Mouse (Mus musculus) limb, embryonic 13.5 days (tissue): ENCODE results near the gene Zfp341. TPM values are rescaled to one million over a fixed set of nuclear protein-coding genes. Genes with fewer than 3 reads are reported as not detected.

Source experiments
- ATAC-seq: fragments of 200-750 bp; cut with Nextera tagmentation; 2 replicates; pipeline ENCODE4 v1.8.0; 2017; ENCODE audit warnings: low read depth, moderate number of reproducible peaks, moderate TSS enrichment; ENCODE audit not compliant: low FRiP score
- H3K27ac ChIP-seq: fragments of 300-500 bp; sonication (generic); 2 replicates; pipeline ENCODE4 v1.5.1; 2015; ENCODE audit warnings: inconsistent platforms, mild to moderate bottlenecking, moderate library complexity
- H3K27me3 ChIP-seq: fragments of 300-500 bp; sonication (generic); 2 replicates; pipeline ENCODE4 v1.6.1; 2015; ENCODE audit warnings: mild to moderate bottlenecking, inconsistent platforms
- H3K36me3 ChIP-seq: fragments of 300-500 bp; sonication (generic); 2 replicates; pipeline ENCODE4 v1.6.1; 2015; ENCODE audit warnings: inconsistent platforms, mild to moderate bottlenecking, moderate library complexity
- H3K4me1 ChIP-seq: fragments of 300-500 bp; sonication (generic); 2 replicates; pipeline ENCODE4 v1.6.1; 2015; ENCODE audit warnings: inconsistent platforms
- H3K4me2 ChIP-seq: fragments of 300-500 bp; sonication (generic); replicated peaks from 2 replicates; pipeline ENCODE4 v1.6.1; 2015; ENCODE audit warnings: inconsistent platforms, mild to moderate bottlenecking, moderate library complexity
- H3K4me3 ChIP-seq: fragments of 300-500 bp; sonication (generic); 2 replicates; pipeline ENCODE4 v1.5.1; 2015; ENCODE audit warnings: moderate library complexity, mild to moderate bottlenecking, inconsistent platforms
- H3K9ac ChIP-seq: fragments of 300-500 bp; sonication (generic); 2 replicates; pipeline ENCODE4 v1.6.1; 2015; ENCODE audit warnings: mild to moderate bottlenecking, inconsistent platforms
- H3K9me3 ChIP-seq: fragments of 300-500 bp; sonication (generic); 2 replicates; pipeline ENCODE4 v1.6.1; 2016; ENCODE audit warnings: inconsistent platforms
- WGBS: fragments of 180-500 bp; shearing (Covaris S2); methylation state at CpG from one replicate; pipeline ENCODE4 v1.1.7; 2015; 5-methylcytosine and 5-hydroxymethylcytosine counted together
- polyA plus RNA-seq: library from polyadenylated mRNA; unstranded; fragments of >200 nt; fragmentation: Nextera tagmentation; extraction: Ambion mirVana; gene quantifications from 2 replicates; pipeline ENCODE4 v1.2.1, GENCODE M21; 2015

Zfp341 gene
- polyA plus RNA-seq, 1 experiment from 2014 or later = 1.1 TPM

DNA sequence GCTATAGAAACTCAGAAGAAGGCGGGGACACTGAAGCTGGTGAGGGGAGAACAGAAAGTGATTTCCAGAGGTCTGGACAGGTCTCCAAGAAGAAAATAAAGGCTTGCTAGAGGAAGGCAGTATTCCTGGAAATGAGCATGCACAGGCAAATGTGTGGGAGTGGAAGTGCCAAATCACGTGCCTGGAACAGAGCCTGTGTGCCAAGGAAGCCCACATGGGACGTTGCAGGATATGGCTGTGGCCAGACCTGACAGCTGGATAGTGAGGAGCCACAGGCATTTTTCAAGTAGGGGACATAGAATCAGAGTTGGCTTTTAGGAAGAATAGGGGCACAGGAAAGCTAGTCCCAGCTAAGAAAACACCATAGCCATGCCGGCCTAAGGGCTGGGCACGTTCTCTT, 17.3 kb upstream of the Zfp341 start:
- Histone ChIP-seq H3K4me3 (no peak overlapping the region), H3K4me2 (no peak overlapping the region), H3K27me3 (no peaks in the 10 kb centered on the region), H3K4me1 (no peaks in the 10 kb centered on the region), H3K36me3 (peaks cover 29% of the 10 kb centered on the region), H3K9me3 (no peaks in the 10 kb centered on the region), H3K27ac (no peak overlapping the region), H3K9ac (no peak overlapping the region)
- 81% methylated on average over 5 of the region's 5 CpGs for WGBS
- no peak for ATAC-seq

DNA sequence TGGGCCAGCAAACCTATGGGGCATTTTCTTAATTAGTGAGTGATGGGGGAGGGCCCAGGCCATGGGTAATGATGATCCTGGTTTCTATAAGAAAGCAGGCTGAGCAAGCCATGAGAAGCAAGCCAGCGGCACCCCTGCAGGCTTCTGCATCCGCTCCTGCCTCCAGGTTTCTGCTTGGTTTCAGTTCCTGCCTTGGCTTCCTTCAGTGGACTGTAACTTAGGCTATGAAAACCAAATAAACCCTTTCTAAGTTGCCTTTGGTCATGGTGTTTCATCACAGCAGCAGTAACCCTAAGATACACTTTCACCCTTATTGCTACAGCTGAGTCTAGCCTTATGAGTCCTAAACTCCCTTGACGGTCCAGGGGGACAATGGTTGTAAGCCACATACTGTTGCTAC, 15.7 kb upstream of the Zfp341 start:
- H3K36me3 ChIP-seq = peaks cover 28% of the 10 kb centered on the region
- H3K9ac ChIP-seq = no peak overlapping the region
- H3K4me1 ChIP-seq = no peaks in the 10 kb centered on the region
- no peaks in the 10 kb centered on the region for H3K27me3 ChIP-seq
- no peak for ATAC-seq
- whole genome bisulfite sequencing = 89% methylated on average over 3 of the region's 3 CpGs
- H3K4me2 ChIP-seq = no peak overlapping the region
- no peak overlapping the region for H3K4me3 ChIP-seq
- H3K9me3 ChIP-seq = no peaks in the 10 kb centered on the region
- no peak overlapping the region for H3K27ac ChIP-seq

DNA sequence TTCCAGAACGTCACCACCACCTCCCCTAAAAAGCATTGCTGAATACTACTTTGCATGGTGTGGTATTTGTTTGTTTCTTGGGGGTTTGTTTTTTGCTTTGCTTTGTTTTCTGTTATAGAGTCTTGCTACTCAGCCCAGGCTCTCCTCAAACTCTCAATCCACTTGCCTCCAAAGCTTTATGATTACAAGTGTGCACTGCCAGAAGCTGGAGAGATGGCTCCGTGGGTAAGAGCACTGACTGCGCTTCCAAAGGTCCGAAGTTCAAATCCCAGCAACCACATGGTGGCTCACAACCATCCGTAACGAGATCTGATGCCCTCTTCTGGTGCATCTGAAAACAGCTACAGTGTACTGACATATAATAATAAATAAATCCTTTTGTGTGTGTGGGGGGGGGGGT, 12.5 kb upstream of the Zfp341 start:
- Histone ChIP-seq H3K9me3 (no peaks in the 10 kb centered on the region), H3K4me2 (no peak overlapping the region), H3K27ac (no peak overlapping the region), H3K4me1 (peaks cover 12% of the 10 kb centered on the region), H3K36me3 (peaks cover 3% of the 10 kb centered on the region; the same call in 1 of the 2 replicates), H3K9ac (no peak overlapping the region), H3K4me3 (no peak overlapping the region), H3K27me3 (0 out of 2 replicates have a peak, but pooled peaks cover under 1% of the 10 kb centered on the region)
- ATAC-seq = no peak
- 69% methylated on average over 6 of the region's 6 CpGs for WGBS

DNA sequence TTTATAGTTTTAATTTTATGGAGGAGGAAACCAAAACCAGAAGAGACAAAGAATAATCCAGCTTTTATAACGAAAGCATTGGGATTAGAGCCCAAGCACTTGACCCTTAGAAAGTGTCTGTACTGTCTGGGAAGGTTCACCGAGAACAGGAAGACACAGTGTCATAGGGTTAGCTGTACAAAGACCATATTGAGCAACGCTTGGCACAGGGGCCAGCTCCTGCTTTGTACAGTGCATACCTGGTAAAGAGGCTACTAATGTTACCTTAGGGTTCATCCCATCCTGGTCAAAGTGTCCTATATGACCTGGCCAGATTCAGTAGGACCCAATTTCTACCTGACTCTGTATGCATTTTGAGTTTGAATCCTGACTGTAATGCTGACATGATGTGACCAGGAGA, 11.8 kb upstream of the Zfp341 start:
- H3K27me3 ChIP-seq = 0 out of 2 replicates have a peak, but pooled peaks cover 4% of the 10 kb centered on the region
- no peaks in the 10 kb centered on the region for H3K36me3 ChIP-seq
- H3K4me2 ChIP-seq = no peak overlapping the region
- H3K27ac ChIP-seq = no peak overlapping the region
- 82% methylated on average over 3 of the region's 3 CpGs for WGBS
- H3K4me3 ChIP-seq = no peak overlapping the region
- ATAC-seq = no peak
- H3K4me1 ChIP-seq = peaks cover 12% of the 10 kb centered on the region
- no peaks in the 10 kb centered on the region for H3K9me3 ChIP-seq
- no peak overlapping the region for H3K9ac ChIP-seq

DNA sequence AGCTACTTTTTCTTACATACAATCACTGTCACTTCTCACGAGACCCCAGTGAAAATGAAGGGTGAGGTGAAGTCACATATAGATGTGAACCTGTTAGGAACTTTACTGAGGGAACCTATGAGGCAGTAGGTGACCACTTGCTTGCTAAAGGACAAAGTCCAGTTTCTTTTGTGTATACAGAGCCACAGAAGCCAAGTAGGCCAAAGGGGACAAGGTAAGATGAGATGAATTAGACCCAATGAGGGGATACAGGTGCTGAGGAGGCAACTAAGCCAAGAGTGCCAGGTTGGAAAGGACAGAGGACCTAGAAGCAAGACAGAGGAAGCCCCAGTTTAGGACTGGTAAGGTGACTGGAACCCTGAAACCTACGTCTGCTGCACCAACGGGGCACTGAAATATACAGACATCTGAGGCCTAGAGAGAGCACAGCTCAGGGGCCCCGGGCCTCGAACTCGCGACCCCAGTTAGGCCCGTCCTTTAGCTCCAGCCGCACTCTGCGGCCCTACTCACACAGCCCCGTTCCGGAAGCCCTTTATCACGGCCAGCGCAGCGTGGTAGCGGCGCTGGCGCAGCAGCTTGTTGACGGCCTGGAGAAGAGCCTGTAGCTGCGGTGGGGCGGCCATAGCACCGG, 10.0 kb upstream of the Zfp341 start:
- Histone ChIP-seq H3K36me3 (no peaks in the 10 kb centered on the region), H3K27me3 (0 out of 2 replicates have a peak, but pooled peaks cover 4% of the 10 kb centered on the region), H3K4me3 (peak overlapping the region; percentile 81), H3K4me2 (peak overlapping the region; percentile 84), H3K4me1 (peaks cover 12% of the 10 kb centered on the region), H3K27ac (no peak overlapping the region), H3K9ac (peak overlapping the region; percentile 85), H3K9me3 (no peaks in the 10 kb centered on the region)
- WGBS = 18% methylated on average over 22 of the region's 22 CpGs
- ATAC-seq = no peak; the same call in 1 of the 2 replicates

DNA sequence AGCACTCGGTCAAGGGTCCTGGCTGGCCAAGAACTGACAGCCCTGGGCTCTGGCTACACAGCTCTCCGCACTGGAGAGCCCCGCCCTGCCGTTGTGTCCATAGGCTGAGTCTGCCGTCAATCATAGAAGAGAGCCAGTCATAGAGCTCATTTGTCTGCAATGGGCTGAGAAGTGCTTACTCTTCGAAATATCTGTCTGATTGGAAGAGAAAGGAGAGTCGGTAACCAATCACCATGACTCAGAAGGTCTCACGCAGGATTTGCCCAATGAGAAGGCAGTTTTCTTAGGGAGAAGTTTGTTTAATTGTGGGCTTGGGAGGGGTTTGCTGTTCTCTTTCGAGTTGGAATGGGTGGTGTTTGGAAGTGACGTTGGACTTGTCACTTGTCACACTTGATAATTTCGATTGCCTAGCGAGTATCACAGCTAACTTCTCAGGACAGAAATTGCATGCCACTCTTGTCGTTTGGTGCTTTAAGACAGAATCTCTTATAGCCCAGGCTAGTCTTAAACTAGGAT, 9.4 kb upstream of the Zfp341 start, which contains the start of gene Pxmp4:
Gene Pxmp4 (minus strand): TSS at position 71 of the 516 bp plus-strand sequence.
- H3K9me3 ChIP-seq = no peaks in the 10 kb centered on the region
- no peaks in the 10 kb centered on the region for H3K36me3 ChIP-seq
- peak; percentile 100 for ATAC-seq
- 0 out of 2 replicates have a peak, but pooled peaks cover 4% of the 10 kb centered on the region for H3K27me3 ChIP-seq
- H3K9ac ChIP-seq = peak within 1 kb of the TSS; percentile 85
- peaks cover 12% of the 10 kb centered on the region for H3K4me1 ChIP-seq
- WGBS = under 1% methylated on average over 13 of the region's 13 CpGs
- H3K4me3 ChIP-seq = peak within 1 kb of the TSS; percentile 81
- no peak within 1 kb of the TSS for H3K27ac ChIP-seq
- peak within 1 kb of the TSS; percentile 84 for H3K4me2 ChIP-seq

DNA sequence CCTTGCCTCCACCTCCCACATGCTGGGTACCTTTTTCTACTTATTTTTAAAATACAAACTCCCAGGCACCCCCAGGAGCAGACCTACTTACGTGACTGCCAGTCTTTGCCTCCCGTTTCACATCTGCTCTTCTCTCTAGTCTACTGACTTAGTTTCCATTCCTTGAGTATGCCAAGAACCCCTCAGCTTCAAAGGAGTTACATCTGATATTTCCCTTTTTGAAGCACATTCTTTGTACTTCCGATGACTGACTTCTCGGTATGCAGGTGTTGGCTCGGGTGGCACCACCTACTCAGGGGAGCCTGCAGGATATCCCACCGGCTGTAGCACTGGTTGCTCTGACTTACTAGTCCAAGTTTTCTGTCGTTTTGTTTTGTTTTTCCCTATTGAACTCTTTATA, 8.9 kb upstream of the Zfp341 start:
- Histone ChIP-seq H3K9ac (0 out of 2 replicates have a peak overlapping the region, but pooled peaks have one; percentile 31), H3K4me2 (peak overlapping the region; percentile 84), H3K27ac (no peak overlapping the region), H3K36me3 (no peaks in the 10 kb centered on the region), H3K9me3 (no peaks in the 10 kb centered on the region), H3K4me3 (peak overlapping the region; percentile 81), H3K27me3 (0 out of 2 replicates have a peak, but pooled peaks cover 6% of the 10 kb centered on the region), H3K4me1 (peaks cover 12% of the 10 kb centered on the region)
- WGBS = 33% methylated on average over 7 of the region's 7 CpGs
- no peak for ATAC-seq

DNA sequence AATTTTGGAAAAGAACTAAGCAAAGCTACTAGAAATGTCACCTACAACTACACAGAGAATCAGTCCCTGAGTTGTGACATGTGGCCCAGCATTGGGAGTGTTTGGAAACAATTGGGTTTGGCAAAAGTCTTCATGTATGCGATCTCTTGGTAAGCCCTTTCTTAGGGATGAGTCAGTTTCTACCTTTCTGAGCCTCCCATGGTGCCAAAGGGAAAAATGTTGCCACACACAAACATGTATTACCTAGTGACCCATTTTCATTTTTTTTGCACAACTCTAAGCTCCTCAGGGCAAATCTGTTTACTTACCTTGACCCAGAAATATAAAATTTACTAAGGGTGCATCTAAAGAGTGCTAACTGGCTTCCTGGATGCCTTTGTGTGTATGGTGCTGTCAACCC, 6.1 kb upstream of the Zfp341 start:
- H3K4me3 ChIP-seq = no peak overlapping the region

DNA sequence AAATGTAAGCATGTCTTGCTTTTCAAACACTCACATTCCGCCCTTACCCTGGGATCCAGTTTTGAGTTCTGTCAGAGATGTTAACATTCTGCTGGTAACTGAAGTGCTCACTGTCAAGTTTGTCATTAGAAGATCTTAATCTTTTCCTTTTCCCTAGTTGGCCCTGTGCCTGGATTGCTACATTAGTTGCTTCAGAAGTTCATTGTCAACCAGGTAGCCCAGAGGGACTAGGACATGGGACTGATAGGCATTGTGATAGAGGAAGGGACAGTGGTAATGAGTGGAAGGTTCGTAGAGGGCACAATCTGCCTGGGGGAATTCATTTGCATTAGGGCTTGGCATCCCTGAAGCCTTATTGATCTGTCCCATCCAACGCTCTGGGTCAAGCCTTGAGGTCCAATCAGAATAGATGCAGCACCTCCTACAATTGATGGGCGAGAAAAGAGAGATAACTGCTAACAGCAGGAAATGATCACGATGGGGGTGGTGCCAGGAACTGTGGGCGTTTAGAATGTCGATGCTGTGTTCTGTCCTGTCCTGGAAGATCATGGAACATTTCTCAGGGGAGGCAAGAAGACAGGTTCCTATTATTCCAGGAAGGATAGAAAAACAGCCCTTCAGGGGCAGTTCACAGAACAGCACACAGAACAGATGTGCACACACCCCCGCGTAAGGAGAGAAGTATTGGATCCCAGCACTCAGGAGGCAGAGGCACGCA, 3.9 kb upstream of the Zfp341 start:
- H3K9ac ChIP-seq = no peak overlapping the region
- no peak overlapping the region for H3K4me3 ChIP-seq
- H3K4me2 ChIP-seq = no peak overlapping the region
- no peaks in the 10 kb centered on the region for H3K9me3 ChIP-seq
- ATAC-seq = no peak
- H3K27me3 ChIP-seq = 0 out of 2 replicates have a peak, but pooled peaks cover 6% of the 10 kb centered on the region
- WGBS = 62% methylated on average over 10 of the region's 10 CpGs
- peaks cover 12% of the 10 kb centered on the region for H3K4me1 ChIP-seq
- no peak overlapping the region for H3K27ac ChIP-seq
- H3K36me3 ChIP-seq = no peaks in the 10 kb centered on the region

More for the DNA sequence above, 6.1 kb upstream of the Zfp341 start:
- WGBS = 88% methylated on average over 1 of the region's 1 CpGs
- no peak for ATAC-seq
- Histone ChIP-seq H3K27ac (no peak overlapping the region), H3K9me3 (no peaks in the 10 kb centered on the region), H3K4me2 (no peak overlapping the region), H3K9ac (no peak overlapping the region), H3K4me1 (peaks cover 12% of the 10 kb centered on the region), H3K27me3 (0 out of 2 replicates have a peak, but pooled peaks cover 6% of the 10 kb centered on the region), H3K36me3 (no peaks in the 10 kb centered on the region)

DNA sequence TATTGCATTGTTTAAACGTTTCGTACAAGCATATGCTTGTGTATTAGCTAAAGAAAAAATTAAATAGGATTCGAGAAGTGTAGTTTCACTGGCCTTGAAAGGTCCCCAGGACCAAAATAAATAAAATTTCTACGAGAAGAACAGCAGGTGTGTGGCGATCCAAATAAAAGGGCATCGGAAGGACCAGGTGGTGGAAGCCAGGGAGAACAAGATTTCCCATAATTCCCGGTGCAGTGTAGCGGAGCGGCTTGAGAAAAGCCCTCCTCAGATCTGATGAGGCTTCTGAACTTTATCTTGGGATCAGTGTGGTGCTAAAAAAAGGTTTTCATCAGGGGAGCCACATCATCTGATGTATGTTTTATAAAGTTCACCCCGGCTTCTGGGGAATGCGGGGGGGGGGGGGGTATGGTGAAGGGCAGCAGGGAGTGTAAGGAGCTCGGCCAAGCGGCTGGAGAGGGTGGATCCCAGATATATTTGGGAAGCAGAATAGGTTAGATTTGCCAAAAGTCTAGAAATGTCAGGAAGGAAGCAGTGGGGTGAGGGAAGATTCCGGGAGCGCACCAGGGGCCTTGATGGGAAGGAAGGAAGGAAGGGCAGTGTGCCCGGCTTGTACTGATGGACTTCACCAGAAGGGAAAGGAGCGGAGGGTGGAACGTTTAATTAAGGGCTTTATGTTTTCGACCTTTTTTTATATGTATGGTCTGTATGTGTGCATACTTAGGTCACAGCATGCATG, 1.9 kb downstream of the Zfp341 start:
- H3K4me1 ChIP-seq = peaks cover 12% of the 10 kb centered on the region
- no peaks in the 10 kb centered on the region for H3K36me3 ChIP-seq
- no peak for ATAC-seq
- WGBS = 66% methylated on average over 19 of the region's 19 CpGs
- H3K27ac ChIP-seq = no peak overlapping the region
- H3K9me3 ChIP-seq = no peaks in the 10 kb centered on the region
- no peaks in the 10 kb centered on the region for H3K27me3 ChIP-seq
- H3K4me2 ChIP-seq = 0 out of 2 replicates have a peak overlapping the region, but pooled peaks have one; percentile 14
- no peak overlapping the region for H3K4me3 ChIP-seq
- H3K9ac ChIP-seq = no peak overlapping the region

DNA sequence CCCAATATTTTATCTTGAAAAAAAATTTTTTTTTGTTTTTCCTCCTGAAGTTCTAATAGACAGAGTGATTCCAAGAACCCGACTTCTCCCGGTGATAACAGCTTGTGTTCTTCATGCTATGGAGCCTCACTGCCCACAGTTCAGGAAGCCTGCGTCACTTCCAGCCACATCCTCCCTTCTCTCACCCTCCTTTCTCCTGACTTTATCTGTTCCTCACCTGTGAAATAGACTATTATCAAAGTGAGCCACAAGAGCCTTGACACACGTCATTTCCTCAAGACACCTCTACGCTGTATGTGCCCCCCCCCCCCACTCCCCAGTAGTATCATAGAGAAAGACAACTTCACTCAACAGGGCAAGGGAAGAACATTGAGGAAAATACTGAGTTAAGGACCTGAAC, 2.6 kb downstream of the Zfp341 start:
- Histone ChIP-seq H3K4me1 (peaks cover 12% of the 10 kb centered on the region), H3K36me3 (no peaks in the 10 kb centered on the region), H3K9me3 (no peaks in the 10 kb centered on the region), H3K4me3 (no peak overlapping the region), H3K27ac (no peak overlapping the region), H3K9ac (no peak overlapping the region), H3K4me2 (no peak overlapping the region), H3K27me3 (no peaks in the 10 kb centered on the region)
- 91% methylated on average over 5 of the region's 5 CpGs for WGBS
- ATAC-seq = no peak

DNA sequence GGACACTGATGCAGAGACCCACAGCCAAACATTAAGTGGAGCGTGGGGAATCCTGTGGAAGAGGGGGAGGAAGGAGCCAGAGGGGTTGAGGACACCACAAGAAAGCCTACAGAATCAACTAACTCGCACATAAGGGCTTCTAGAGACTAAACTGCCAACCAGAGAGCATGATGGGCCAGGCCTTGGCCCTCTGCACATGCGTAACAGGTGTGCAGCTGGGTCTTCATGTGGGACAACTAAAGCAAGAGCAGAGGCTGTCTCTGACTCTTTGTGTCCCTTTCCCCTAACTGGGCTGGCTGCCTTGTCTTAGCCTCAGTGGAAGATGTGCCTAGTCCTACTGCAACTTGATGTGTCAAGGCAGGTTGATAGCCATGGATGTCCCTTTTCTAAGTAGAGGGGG, 4.0 kb downstream of the Zfp341 start:
- peaks cover 12% of the 10 kb centered on the region for H3K4me1 ChIP-seq
- no peaks in the 10 kb centered on the region for H3K36me3 ChIP-seq
- no peaks in the 10 kb centered on the region for H3K9me3 ChIP-seq
- H3K4me3 ChIP-seq = no peak overlapping the region
- H3K27ac ChIP-seq = no peak overlapping the region
- ATAC-seq = no peak
- no peak overlapping the region for H3K9ac ChIP-seq
- no peaks in the 10 kb centered on the region for H3K27me3 ChIP-seq
- WGBS = 89% methylated on average over 3 of the region's 3 CpGs
- H3K4me2 ChIP-seq = no peak overlapping the region
